Comparison of ENCODE assay signal across 31 mouse cellular contexts in the genomic region with DNA sequence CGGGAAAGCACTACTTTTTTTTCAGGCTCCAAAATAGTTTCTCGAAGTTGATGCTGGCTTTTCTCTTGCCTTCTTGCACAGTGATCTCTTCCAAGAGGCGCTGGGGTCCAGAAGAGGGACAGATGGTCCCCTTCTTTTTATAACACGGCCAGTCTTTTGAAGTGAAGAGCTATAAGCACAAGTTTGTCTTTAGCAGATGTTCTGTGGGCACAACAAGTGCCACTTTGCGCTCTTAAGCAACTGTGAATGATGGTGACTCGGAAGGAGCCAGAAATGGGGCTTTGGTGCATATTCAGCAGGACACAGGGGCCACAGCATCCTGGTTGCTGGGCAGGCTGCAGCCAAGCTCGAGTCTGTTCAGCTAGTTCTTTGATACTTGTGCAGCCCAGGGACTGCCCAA.
DNase-seq lines count a peak whose midpoint lies in the region.
"Had no signal": no experiment of that assay in that cellular context is flagged by ENCODE, and none has a peak within 500 bp of the region (broad histone marks: within the 10 kb centered on the region; RNA-seq: fewer than 3 reads in every experiment).

No protein-coding gene starts in this region.

- no peaks in the 10 kb centered on the region; the same call in 1 of the 2 replicates for H3K4me1 ChIP-seq in hindbrain, embryonic 10.5 days (replicated peaks)
- H3K4me1 ChIP-seq: limb, embryonic 12.5 days; liver, embryonic 15.5 days; midbrain, embryonic 15.5 days had no signal

- intact Hi-C loops in left cerebral cortex, postnatal 4 days (cut with DNase I): no loop called here

- no peaks in the 10 kb centered on the region for H3K9me3 ChIP-seq in hindbrain, embryonic 10.5 days
- H3K9me3 ChIP-seq: embryonic facial prominence, embryonic 13.5 days; forebrain, embryonic 10.5 days; forebrain, embryonic 15.5 days; heart, embryonic 12.5 days; limb, embryonic 12.5 days; liver, embryonic 15.5 days; midbrain, embryonic 10.5 days; midbrain, embryonic 15.5 days; neural tube, embryonic 15.5 days had no signal

- H3K27ac ChIP-seq in hindbrain, embryonic 10.5 days: no peak overlapping the region
- H3K27ac ChIP-seq: embryonic facial prominence, embryonic 13.5 days; forebrain, embryonic 10.5 days; forebrain, embryonic 15.5 days; heart, adult 2 months; hindbrain, embryonic 14.5 days; layer of hippocampus, adult 2 months; limb, embryonic 12.5 days; liver, embryonic 15.5 days; midbrain, embryonic 10.5 days; midbrain, embryonic 15.5 days; neural tube, embryonic 15.5 days had no signal

- WGBS in hindbrain, embryonic 10.5 days: 88% methylated on average over 7 of the region's 7 CpGs

- DNase-seq in left cerebral cortex, adult 11 months (ENCODE audit: low spot score): peak; percentile 62
- DNase-seq in left cerebral cortex, postnatal 4 days: no peak
- DNase-seq in frontal cortex, postnatal 36 days (ENCODE audit: low spot score in 2 of 2): peak; percentile 51 to 83
- peak; percentile 68 to 76 for DNase-seq in left cerebral cortex, adult 9 months (ENCODE audit: low spot score in 2 of 2)
- DNase-seq in right cerebral cortex, postnatal 25 days: peak; percentile 52
- DNase-seq in adrenal gland, adult 8-10 months: no peak
- no peak for DNase-seq in urinary bladder, adult 18-20 months (ENCODE audit: low spot score in 2 of 2)
- DNase-seq in hindbrain, embryonic 10.5 days (ENCODE audit: low spot score): no peak
- DNase-seq: adrenal gland, postnatal 14 days; B cell, adult 2 months; cerebellum, adult 11-12 months; cerebellum, adult 9-11 months; heart, adult 2 months; heart, postnatal 4 days; kidney, adult 18-20 months; kidney, postnatal 36 days; layer of hippocampus, postnatal 36 days; lung, embryonic 14.5 days; lung, postnatal 14 days; thymus, postnatal 4 days had no signal

- no peaks in the 10 kb centered on the region for H3K27me3 ChIP-seq in hindbrain, embryonic 10.5 days (ENCODE audit: insufficient read depth, poor library complexity, severe bottlenecking)
- H3K27me3 ChIP-seq: embryonic facial prominence, embryonic 13.5 days; forebrain, embryonic 15.5 days; heart, embryonic 12.5 days; limb, embryonic 12.5 days; liver, embryonic 15.5 days; midbrain, embryonic 15.5 days; neural tube, embryonic 15.5 days had no signal

- H3K4me3 ChIP-seq in hindbrain, embryonic 10.5 days: no peak overlapping the region
- H3K4me3 ChIP-seq: embryonic facial prominence, embryonic 13.5 days; forebrain, embryonic 10.5 days; forebrain, embryonic 15.5 days; heart, adult 2 months; heart, embryonic 12.5 days; layer of hippocampus, adult 2 months; limb, embryonic 12.5 days; liver, embryonic 15.5 days; midbrain, embryonic 10.5 days; midbrain, embryonic 15.5 days; neural tube, embryonic 15.5 days had no signal

- peaks cover 3% of the 10 kb centered on the region; the same call in 1 of the 2 replicates for H3K36me3 ChIP-seq in hindbrain, embryonic 10.5 days
- H3K36me3 ChIP-seq: forebrain, embryonic 15.5 days; heart, embryonic 12.5 days; liver, embryonic 15.5 days; midbrain, embryonic 10.5 days; midbrain, embryonic 15.5 days had no signal

Comparison
In these comparisons a context has a peak if more than half of its experiments do, and no peak if none do; other contexts are left out.
1. DNase-seq: peak in left cerebral cortex, adult 11 months (single experiment), frontal cortex, postnatal 36 days (2 of 2), left cerebral cortex, adult 9 months (2 of 2) and right cerebral cortex, postnatal 25 days (single experiment); none in left cerebral cortex, postnatal 4 days (single experiment), adrenal gland, adult 8-10 months (single experiment), urinary bladder, adult 18-20 months (0 of 2) and hindbrain, embryonic 10.5 days (single experiment).